Mouse (Mus musculus): ENCODE data around the gene Soat1.
"Not testable (repeated sequence)": the region's sequence is repeated elsewhere in the genome, so short reads cannot be mapped to it uniquely, and the experiment has no call there.

Gene Soat1

GRCm38 (mm10) chr1:156432498-156432897, 41.6 kb downstream of the Soat1 start:
- no peak for DNase-seq (ENCODE audit: extremely low read depth, insufficient read length, low spot score)

GRCm38 (mm10) chr1:156428434-156428833, 45.7 kb downstream of the Soat1 start:
- DNase-seq (ENCODE audit: extremely low read depth, insufficient read length, low spot score): no peak

- no peak for DNase-seq (ENCODE audit: extremely low read depth, insufficient read length, low spot score)
Observed at GRCm38 (mm10) chr1:156425746-156426145, 48.4 kb downstream of the Soat1 start.

GRCm38 (mm10) chr1:156424054-156424453, 50.1 kb downstream of the Soat1 start:
- DNase-seq (ENCODE audit: extremely low read depth, insufficient read length, low spot score): no peak

GRCm38 (mm10) chr1:156423493-156423892, 50.6 kb downstream of the Soat1 start:
- no peak for DNase-seq (ENCODE audit: extremely low read depth, insufficient read length, low spot score)

- DNase-seq (ENCODE audit: extremely low read depth, insufficient read length, low spot score): no peak
Observed at GRCm38 (mm10) chr1:156422856-156423255, 51.3 kb downstream of the Soat1 start.

- DNase-seq (ENCODE audit: extremely low read depth, insufficient read length, low spot score): peak; percentile 89
Observed at GRCm38 (mm10) chr1:156420671-156421297, 53.3 kb downstream of the Soat1 start, which contains the start of gene Axdnd1. Axdnd1 (minus strand) TSS chr1:156421159.

GRCm38 (mm10) chr1:156418170-156418569, 56.0 kb downstream of the Soat1 start:
- DNase-seq (ENCODE audit: extremely low read depth, insufficient read length, low spot score): no peak

- DNase-seq (ENCODE audit: extremely low read depth, insufficient read length, low spot score): no peak
Observed at GRCm38 (mm10) chr1:156408521-156408920, 65.6 kb downstream of the Soat1 start.

- no peak for DNase-seq (ENCODE audit: extremely low read depth, insufficient read length, low spot score)
Observed at GRCm38 (mm10) chr1:156408004-156408403, 66.1 kb downstream of the Soat1 start.

- DNase-seq (ENCODE audit: extremely low read depth, insufficient read length, low spot score): no peak
Observed at GRCm38 (mm10) chr1:156403251-156403650, 70.9 kb downstream of the Soat1 start.

- no peak for DNase-seq (ENCODE audit: extremely low read depth, insufficient read length, low spot score)
Observed at GRCm38 (mm10) chr1:156402491-156402890, 71.6 kb downstream of the Soat1 start.

- DNase-seq (ENCODE audit: extremely low read depth, insufficient read length, low spot score): not testable (repeated sequence)
Observed at GRCm38 (mm10) chr1:156400159-156400558, 74.0 kb downstream of the Soat1 start.

- no peak for DNase-seq (ENCODE audit: extremely low read depth, insufficient read length, low spot score)
Observed at GRCm38 (mm10) chr1:156393148-156393547, 81.0 kb downstream of the Soat1 start.

GRCm38 (mm10) chr1:156386880-156387279, 87.3 kb downstream of the Soat1 start:
- no peak for DNase-seq (ENCODE audit: extremely low read depth, insufficient read length, low spot score)

GRCm38 (mm10) chr1:156386232-156386631, 87.9 kb downstream of the Soat1 start:
- no peak for DNase-seq (ENCODE audit: extremely low read depth, insufficient read length, low spot score)

- DNase-seq (ENCODE audit: extremely low read depth, insufficient read length, low spot score): no peak
Observed at GRCm38 (mm10) chr1:156381217-156381616, 92.9 kb downstream of the Soat1 start.

Data from 3134 (cell line).